Mouse (Mus musculus) left cerebral cortex, postnatal 25 days (tissue): ENCODE measurements around the gene Zfp526. TPM values are rescaled to one million over a fixed set of nuclear protein-coding genes. Genes with fewer than 3 reads are reported as not detected.

Source experiments
- DNase-seq, 2 experiments: peaks; one replicate each; pipeline ENCODE4 v3.0.0; 2022; ENCODE audit warnings: low spot score in 2 of 2, mixed read lengths in 1 of 2
- intact Hi-C: fragments of 180-260 bp; cut with DNase I; formaldehyde crosslinking; loops from one replicate; pipeline ENCODE4 v1.15.1; 2025
- total RNA-seq, 2 experiments: library from RNA; stranded (reverse); gene quantifications; 2 replicates each; pipeline ENCODE4 v1.2.3; 2021

The Zfp526 gene
- total RNA-seq, 2 experiments from 2014 or later, result 10.0 to 11.1 TPM

DNA sequence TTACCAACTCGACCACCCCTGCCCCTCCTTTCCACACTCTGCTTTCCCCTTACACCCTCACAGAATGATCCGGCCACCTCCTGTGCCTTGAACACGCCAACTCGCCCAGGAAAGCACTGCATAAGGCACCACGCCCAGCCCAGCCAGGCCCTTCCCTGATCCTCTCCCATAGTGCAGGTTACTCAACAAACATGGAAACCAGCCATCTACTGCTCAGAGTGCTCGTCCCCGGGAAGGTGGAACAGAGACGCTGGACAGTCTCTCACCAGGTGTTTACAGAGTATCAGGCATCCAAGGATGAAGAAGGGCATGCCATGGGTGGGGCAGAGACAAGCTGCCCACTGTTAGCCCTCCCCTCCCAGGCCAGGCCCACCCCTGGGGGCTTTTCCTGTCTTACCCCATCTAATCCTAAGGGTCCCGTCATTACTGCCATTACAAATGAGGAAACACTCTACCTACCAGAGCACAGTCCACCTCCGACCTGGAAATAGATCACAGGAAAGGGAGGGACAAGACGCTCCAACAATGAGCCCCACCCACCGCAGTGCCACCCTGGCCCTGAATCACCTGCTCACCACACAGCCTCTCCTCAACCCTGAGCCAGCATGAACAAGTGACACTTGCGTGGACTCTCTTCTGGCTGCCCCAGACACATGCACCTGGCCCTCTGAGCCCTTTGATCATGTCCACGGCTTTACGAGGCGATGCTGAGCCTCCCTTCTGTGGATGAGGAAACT, 15.0 kb upstream of the Zfp526 start:
- intact Hi-C loops, result no loop called here

DNA sequence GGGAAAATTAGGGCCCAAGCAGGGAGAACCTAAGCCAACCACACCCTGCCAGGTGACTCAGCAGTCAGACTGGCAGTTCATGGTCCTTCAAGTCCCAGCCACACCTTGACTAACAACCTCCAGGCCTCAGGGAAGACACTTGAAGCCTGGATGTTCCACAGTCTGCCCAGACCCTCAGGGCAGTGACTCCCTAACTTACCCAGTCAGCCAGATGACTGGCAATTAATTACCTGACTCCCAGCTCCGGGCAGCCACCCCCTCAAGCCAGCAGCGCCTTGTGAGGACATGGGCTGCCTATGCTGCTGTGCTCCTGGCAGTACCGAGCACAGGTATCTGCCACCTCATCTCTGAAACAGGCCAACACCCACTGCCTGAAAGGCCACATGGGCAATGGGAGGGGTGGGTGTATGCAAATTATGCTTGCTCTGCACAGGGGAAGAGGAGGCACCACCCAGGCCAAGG, 12.0 kb upstream of the Zfp526 start:
- intact Hi-C loops, result no loop called here

More for the DNA sequence above, 15.0 kb upstream of the Zfp526 start:
- no peak for DNase-seq

DNA sequence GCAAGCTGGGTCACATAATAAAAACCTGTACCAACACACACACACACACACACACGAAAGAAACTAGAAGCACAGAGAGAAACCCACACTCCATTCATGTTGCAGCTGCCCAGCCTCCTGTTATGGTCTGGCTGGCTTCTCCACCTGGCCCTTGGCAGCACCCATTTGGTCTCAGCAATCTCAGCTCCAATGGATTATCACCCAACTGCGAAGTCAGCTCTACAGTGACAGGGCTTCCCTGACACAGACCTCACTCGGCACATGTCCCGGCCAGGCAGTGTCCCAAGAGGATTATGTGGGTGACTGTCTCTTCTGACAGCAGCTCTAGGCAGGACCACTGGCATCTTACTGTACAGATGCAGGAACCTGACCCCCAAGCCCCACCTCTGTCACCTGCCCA, 10.7 kb upstream of the Zfp526 start:
- intact Hi-C loops, result no loop called here
- no peak for DNase-seq

More for the DNA sequence above, 12.0 kb upstream of the Zfp526 start:
- no peak for DNase-seq

DNA sequence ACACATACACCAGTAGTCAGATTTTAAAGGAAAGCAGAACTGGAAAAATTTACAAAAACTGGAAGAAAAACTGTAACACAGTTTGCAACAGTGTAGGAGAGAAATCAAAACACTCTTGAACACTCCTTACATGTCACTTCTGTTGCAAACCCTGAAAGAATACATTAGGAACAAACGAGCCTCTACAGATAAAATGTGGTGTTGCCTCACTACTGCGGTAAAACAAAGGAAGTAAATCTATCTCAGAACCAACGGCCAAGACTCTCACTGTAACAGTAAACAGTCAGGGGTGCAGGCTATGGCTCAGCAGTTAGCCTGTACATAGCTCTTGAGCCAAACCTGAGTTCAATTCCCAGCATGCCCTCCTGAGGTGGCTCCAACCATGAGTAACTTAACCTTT, 8.1 kb upstream of the Zfp526 start:
- intact Hi-C loops, result no loop called here
- DNase-seq, result no peak

DNA sequence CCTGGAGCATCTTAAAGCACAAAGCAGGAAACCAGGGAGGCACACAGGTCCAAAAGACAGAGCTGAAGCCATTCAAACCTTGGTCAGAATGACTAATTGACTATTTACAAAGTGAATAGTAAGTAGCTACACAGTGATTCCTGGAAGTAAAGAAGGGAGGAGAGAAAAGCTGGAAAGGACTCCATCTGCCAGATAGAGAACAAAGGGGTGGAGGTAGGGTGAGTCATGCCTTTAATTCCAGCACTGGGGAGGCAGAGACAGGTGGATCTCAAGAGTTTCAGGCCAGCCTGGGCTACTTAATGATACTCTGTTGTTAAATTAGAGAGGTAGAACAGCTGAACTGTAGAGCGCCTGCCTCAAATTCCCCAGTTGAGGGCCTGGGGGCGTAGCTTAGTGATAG, 7.1 kb upstream of the Zfp526 start:
- intact Hi-C loops, result no loop called here
- DNase-seq, result no peak

DNA sequence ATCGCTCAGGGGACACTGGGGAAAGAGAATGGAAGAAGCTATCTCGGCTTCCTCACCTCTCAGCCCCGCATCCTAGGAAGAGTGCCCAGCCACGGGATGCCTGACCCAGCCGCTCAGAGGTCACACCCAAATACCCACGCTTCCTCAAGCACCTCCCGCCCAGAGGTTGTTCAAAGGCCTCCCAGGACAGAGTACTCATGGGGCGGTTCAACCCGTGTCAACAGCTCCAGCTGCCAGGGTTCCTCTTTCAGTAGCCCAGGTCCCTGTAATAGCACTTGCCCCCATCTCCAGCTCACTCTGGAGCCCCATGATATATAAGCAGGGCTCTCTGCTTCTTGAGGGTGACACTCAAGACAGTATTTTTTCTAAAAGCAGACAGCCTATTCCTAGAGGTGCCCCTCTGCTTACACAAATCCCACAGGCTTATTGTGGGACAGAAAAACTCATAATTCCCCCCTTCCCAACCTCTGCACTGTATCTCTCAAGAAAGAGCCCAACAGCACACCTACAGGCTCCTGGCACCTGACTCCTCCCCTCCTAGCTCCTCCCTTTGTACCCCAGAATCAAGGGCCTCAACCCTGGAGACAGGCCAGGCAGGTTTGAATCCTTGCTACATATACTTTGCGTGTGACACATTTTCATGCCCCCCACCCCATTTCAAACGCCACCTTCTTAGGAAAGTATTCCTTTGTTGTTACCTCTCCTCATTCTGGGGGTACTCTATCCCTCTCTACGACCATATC, 3.4 kb upstream of the Zfp526 start:
- intact Hi-C loops, result loop anchor here (2.0 kb wide), 1 partner anchor 29 kb away; no protein-coding TSS in a partner anchor
- DNase-seq, result no peak

DNA sequence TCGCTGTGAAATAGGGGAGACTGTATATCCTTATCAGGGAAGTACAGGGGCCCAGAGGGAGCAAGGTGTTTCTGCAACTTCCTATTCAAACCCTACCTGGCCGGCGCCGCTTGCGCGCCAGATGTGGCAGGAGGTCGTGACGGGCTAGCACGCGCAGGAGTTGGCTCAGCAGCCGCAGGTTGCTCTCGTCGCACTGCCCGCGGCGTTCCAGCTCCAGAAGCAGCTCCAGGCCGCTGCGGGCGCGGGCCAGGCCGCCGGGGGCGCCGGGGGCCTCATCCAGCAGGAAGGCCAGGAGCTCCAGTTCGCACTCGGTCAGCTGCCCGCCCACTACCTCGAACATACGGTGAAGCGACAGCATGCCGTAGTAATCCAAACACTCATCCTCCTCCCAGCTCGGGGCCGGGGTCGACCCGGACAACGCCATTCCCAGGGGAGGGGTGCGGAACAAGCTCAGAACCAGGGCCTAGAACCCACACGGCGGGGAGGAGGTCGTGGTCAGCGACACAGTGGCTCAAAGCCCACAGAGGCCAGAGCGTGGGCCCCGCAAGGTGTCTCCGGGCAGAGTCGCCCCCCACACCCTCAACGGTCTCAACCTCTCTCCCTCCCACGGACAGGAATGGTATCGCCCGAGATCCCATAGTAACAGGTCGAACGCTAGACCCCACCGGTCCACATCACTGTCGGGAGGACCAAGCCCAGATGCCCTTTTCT, 2.4 kb upstream of the Zfp526 start:
- intact Hi-C loops, result loop anchor here (2.0 kb wide), 1 partner anchor 30 kb away; no protein-coding TSS in a partner anchor
- peak; percentile 42 to 47 for DNase-seq

DNA sequence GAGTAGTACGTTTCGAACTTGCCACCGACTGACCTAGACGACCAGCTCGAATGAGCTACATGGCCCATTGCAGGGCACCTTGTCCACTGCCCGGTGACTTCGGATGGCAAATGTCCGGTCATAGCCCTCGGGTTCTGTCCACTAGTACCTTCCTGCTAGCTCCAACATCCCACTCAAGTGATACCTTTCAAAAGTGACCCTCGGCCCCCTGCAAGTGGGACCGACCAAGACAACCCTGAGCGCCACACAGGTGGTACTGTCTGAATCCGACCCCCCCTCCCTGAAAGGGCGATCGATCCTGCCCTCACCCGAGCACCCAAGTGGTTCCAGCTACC, 1.8 kb upstream of the Zfp526 start:
- no peak for DNase-seq
- intact Hi-C loops, result loop anchor here (2.0 kb wide), 1 partner anchor 31 kb away; no protein-coding TSS in a partner anchor

DNA sequence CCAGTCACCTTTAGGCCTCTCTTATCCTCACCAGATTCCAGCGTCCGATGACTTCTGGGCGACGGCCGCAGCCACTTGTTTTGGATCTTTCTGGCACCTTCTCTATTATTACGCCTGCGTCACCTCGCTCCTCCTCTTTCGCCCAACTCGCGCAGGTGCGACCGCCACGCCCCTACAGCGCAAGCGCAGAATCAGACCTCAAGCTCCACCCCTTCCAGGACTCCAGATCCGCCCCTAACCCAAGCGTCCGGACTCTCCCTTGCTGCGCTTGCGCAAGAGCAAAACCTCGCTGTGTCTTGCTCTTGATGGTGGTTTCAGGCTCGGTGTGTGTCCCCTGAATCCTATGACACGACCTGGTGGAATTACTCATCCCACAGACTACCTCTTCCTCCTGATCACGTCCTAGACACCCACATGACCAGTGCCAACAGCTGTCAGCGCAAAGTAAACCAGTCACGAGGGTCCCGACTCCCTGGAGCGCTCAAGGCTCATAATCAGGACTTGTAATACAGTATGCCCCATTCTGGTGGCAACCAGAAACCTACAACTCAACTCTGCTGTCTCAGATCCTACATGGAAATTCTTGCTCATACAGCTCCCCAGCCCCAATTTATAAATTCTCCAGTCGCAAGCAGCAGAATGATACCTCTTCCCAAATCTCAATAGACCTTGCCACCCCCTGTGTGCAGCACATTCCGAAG, 1.3 kb upstream of the Zfp526 start:
- intact Hi-C loops, result loop anchor here (2.0 kb wide), 1 partner anchor 31 kb away; no protein-coding TSS in a partner anchor
- DNase-seq, result peak; percentile 94 to 98

DNA sequence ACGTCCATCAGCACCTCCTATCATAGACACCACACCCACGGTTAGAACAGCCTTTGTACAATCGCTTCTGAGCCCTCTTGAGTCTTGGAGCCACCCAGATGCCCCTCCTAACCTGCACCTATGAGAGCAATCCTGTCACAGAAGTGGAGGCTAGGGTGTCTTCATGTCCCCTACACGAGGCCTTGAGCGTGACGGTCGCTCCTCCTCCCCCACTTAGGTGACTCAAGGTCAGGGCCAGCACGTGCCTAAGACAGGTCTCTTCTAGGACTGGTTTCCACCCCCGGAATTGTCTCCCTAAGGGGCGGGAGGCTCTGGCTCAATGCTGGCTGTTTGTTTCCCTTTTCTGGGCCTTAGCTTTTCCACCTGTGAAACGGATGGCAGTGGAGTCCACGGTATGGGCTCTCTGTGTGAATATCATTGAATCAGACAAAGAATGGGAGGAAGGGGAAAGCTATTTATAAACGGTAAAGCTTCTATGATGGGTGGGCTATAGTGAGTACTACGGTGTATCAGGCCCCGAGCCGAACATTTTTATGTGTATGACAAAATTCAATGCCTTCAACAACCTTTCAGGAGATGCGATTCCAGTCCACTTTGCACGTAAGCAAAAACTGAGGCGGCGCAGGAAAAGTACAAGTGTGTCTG, 646 bp upstream of the Zfp526 start, which contains the start of gene Dedd2:
TSS of gene Dedd2 (minus strand) at position 159 of the 645 bp plus-strand sequence.
- no peak for DNase-seq
- intact Hi-C loops, result no loop called here

DNA sequence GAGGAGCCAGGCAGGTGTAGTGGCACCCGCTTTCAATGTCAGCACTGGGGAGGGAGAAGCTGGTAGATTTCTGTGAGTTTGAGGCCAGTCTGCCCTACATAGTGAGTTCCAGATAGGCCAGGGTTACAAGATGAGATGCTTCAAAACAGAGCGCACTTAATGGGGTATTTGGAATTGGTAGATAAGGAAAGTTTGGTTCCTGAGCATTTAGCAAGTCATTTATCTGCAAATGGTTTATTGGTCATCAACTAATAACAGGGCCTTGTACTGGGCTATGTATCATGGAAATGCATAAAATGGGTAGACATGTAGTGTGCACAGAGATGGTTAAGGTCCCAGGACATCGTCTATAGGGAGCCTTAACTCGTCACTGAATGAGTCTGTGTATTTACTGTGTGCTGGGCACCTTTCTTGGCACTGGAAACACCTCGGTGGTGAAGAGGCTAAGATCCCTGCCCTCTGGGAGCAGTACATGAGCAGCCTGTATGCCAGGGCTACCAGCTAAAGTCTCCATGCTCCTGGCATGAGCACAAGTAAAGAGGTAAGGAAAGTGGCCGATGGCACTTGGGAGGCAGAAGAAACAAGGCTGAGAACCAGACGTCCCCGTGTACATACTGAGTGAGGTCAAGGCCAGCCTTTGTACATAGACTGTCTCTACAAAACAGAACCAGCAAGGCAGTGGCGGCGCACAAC, 1.2 kb downstream of the Zfp526 start:
- DNase-seq, result no peak

DNA sequence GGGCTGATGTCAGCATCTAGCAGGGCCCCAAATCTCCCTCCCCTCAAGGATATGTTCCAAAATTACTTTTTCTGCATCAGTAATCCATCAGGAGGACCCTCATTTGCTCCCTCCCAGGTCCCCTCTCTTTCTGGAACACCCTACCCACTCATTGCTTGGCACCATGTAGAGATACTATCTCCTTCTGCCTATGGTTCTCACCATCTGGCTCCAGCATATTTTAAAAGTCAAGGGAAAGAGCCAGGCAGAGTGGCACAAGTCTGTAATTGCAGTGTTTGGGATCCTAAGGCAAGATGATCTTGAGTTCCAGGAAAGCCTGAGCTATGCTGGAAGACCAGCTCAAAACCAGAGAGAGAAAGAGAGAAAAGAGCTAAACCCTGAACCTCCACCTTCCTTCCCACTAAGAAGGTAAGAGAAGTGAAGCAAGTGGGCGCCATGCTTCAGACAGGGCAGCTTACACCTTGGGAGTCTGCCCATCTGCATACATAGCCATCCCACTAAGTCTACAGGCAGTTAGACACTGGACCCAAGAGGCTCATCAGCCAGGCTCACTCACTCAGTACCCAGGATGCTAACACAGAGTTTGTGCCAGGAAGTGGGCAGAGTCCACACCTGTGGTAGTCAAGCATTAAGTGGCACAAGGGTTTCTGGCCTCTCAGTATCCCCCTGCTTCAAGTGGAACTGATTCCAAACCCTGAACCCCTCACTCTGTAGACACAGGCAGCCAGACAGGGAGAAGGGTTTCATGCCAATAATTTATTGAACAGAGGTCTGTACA, 6.5 kb downstream of the Zfp526 start:
- intact Hi-C loops, result no loop called here
- DNase-seq, result peak in 1 of 2 experiments; percentile 72

More for the DNA sequence above, 1.2 kb downstream of the Zfp526 start:
- intact Hi-C loops, result no loop called here

DNA sequence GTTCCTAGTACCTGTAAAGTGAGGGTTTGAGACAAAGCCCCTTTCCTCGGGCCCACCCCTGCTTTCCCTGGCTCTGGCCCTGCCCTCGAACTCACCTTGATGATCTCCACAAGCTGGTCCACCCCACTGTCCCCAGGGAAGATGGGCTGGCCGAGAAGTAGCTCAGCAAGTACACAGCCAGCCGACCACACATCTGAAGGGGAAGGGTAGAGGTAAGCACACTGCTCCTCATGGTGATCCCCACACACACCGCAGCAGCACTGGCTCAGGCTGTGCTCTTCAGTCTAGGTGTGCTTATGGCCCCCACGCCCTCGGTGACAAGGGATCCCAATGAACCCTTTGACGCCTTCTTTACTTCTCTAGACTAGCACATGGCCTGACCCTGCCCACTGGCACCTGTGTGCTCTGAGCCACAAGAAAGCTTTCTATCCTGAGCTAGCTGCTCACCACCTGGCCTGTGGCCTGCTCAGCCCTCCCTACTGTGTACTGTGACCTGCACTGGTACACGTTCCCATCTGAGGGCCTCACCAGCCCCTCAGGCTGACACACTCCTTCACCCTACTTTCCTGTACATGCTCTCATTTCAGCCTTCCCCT, 9.6 kb downstream of the Zfp526 start:
- intact Hi-C loops, result no loop called here

DNA sequence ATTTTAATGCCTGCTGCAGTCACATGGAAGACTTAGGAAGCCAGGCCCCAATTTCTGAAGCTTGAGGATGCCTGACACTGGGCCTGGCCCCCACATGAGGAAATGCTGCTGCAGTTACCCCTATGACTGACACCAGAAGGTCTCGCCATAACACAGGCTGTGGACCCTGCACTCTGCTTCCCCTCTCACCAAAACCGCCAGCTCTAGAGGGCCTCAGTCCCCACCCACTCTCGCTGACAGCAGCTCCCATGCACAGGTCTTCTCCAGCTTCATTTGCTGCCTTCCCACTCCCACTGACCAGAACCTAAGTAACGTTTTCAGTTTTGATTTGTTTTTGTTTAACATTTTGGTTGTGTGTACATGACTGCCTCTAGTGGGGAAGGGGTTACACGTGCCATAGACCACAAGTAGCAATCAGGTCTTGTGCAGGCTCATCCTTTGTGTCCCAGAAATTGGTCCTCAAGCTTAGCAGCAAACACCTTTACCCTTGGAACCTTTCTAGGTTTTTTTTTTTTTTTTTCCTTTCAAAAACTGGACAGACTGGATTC, 10.9 kb downstream of the Zfp526 start:
- DNase-seq, result no peak
- intact Hi-C loops, result no loop called here

More for the DNA sequence above, 9.6 kb downstream of the Zfp526 start:
- DNase-seq, result no peak

DNA sequence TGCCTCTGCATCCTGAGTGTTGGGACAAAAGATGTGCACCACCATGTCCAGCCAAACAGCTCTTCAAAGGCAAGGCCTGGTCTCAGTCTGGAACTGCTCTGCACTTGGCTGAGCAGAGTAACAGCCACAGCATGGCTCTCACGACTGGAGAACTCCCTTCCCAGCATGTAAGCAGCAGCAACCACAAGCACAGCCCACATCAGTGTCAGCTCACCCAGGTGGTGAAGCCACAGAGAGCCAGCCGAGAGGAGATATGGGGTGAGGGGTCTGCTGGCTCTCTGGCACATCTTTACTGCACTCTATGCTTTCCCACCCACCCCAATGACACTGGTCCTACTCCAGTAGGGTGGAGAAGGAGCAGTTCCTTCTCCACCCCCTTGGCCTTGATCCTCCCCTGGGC, 11.8 kb downstream of the Zfp526 start:
- no peak for DNase-seq

DNA sequence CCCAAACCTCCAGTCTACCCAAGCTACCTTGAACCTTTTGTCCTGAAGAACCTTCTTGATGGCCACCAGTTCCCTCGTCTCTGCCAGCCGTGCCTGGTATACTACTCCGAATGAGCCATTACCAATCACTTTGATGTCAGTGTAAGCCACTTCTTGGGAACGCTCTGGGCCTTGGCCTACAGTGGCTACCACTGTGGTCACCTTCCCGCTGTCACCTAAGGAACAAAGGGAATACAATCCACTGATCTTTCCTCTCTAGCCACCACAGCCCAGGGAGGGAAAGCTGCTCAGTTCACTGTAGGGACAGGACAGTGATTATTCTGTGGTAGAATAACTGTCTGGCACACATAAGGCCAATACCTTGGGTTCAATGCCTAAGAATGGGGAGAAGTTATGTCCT, 14.3 kb downstream of the Zfp526 start:
- intact Hi-C loops, result loop anchor here (5.0 kb wide), 1 partner anchor 162 kb away; the partner anchor contains the start of gene Lipe
- DNase-seq, result no peak

More for the DNA sequence above, 11.8 kb downstream of the Zfp526 start:
- intact Hi-C loops, result no loop called here
